Mouse (Mus musculus) bone marrow macrophage, adult 2 months (primary cell): ENCODE measurements around the gene Arid3b.

Experiments
- CTCF ChIP-seq: IDR thresholded peaks from 2 replicates; pipeline ENCODE4 v1.5.1; 2012; ENCODE audit warnings: low read depth, mild to moderate bottlenecking, low read length, moderate library complexity
- POLR2A ChIP-seq: IDR thresholded peaks from 2 replicates; pipeline ENCODE4 v1.6.1; 2012; ENCODE audit warnings: mild to moderate bottlenecking, low read depth, low read length, borderline replicate concordance

DNA sequence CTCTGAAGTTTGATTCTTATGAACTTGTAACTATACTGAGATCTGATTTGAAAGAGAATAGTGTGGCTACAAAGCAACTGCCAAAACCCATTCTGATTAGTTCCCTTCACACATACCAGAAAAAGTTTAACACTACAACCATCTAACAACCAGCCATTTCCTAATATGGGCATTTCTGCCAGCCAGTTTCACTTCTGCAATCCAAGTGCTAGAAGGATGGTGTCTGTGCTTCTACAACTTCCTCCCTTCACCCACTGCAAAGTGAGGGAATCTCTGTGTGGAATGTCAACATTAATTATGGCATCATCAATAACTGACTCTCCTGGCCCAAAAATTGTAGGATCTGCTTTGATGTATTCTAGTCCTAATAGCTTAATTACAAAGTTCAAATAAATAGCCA lies 17.7 kb upstream of the Arid3b start:
- TF ChIP-seq CTCF: no peak
- no peak for TF ChIP-seq POLR2A
